Mouse (Mus musculus): ENCODE results near the gene Myef2.

The Myef2 gene

GRCm38 (mm10) chr2:125068696-125069095, 54.8 kb downstream of the Myef2 start:
- DNase-seq (ENCODE audit: inconsistent age in 2 of 2, low spot score in 1 of 2) = no peak

GRCm38 (mm10) chr2:125067894-125068293, 55.6 kb downstream of the Myef2 start, which contains the start of gene Slc24a5:
Slc24a5 (plus strand) TSS chr2:125068124.
- no peak for DNase-seq (ENCODE audit: inconsistent age in 2 of 2, low spot score in 1 of 2)

- DNase-seq (ENCODE audit: inconsistent age in 2 of 2, low spot score in 1 of 2) = no peak
Measured at GRCm38 (mm10) chr2:125067373-125067772, 56.1 kb downstream of the Myef2 start.

- DNase-seq (ENCODE audit: inconsistent age in 2 of 2, low spot score in 1 of 2) = no peak
Measured at GRCm38 (mm10) chr2:125062944-125063343, 60.5 kb downstream of the Myef2 start.

DNA sequence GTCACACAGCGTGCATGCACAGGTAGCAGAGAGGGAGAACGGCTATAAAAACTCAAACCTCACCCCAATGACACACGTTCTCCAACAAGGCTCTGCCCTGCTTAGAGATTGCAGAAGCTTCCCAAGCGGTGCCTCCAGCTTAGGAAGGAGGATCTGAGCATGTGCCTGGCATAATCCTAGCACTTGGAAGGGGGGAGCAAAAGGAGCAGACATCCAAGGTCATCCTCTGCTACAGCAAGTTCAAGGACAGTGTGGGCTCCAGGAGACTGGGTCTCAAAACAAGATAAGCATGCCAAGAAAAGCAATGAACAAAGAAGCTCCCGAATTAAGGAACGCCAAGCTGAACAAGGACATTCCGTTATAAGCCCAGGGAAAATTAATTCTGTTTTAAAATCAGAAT, 62.0 kb downstream of the Myef2 start:
- DNase-seq (ENCODE audit: inconsistent age in 2 of 2, low spot score in 1 of 2) = peak; percentile 10 to 22

DNA sequence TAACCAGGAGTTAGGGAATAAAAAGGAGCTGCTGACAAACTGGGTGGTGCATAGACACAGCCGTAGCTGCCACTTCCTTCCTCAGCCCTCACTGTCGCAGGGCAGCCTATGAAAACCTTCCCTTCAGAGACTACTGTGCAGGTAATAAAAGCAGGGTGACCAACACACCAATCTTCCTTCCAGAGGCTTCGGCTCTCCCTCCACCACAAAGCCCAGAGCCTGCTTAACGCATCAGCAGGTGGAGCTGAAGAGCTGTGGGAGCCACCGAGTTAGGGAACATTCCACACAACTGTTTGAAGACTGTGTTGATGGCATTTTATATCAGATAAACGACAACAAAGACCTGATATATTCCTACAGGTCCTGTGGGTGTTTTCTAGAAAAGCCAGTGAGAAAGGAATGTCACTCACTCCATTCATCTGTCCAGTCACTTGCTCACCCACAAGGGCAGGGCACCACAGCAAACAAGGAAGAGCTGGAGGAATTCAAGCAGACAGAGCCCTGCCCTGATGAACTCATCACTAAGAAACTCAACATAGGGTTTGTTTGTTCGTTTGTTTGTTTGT, 66.1 kb downstream of the Myef2 start:
- DNase-seq (ENCODE audit: inconsistent age in 2 of 2, low spot score in 1 of 2) = peak; percentile 11 to 41

- DNase-seq (ENCODE audit: inconsistent age in 2 of 2, low spot score in 1 of 2) = no peak
Measured at GRCm38 (mm10) chr2:125055316-125055903, 68.1 kb downstream of the Myef2 start.

All from adrenal gland, adult (tissue).